Mouse (Mus musculus) heart, postnatal 0 days (tissue): ENCODE measurements around the gene Anxa6.

Experiments
- CTCF ChIP-seq: IDR thresholded peaks from 2 replicates; pipeline ENCODE4 v1.5.1; 2016; ENCODE audit warnings: antibody characterized with exemption, control low read depth, low read depth
- EP300 ChIP-seq: IDR thresholded peaks from 2 replicates; pipeline ENCODE4 v1.6.1; 2016; ENCODE audit warnings: antibody characterized with exemption, low read depth

GRCm38 (mm10) chr11:55012551-55013521 lies 20.4 kb downstream of the Anxa6 start:
- TF ChIP-seq CTCF, result peak; percentile 19; the same call in 1 of the 2 replicates
- no peak for TF ChIP-seq EP300
